Mouse (Mus musculus) kidney, adult 2 months (tissue): ENCODE results near the gene Ntm. TPM values are rescaled to one million over a fixed set of nuclear protein-coding genes. Genes with fewer than 3 reads are reported as not detected.

ENCODE experiments used
- DNase-seq: peaks from one replicate; pipeline ENCODE4 v3.0.0; 2021
- H3K27ac ChIP-seq: fragments of 200-500 bp; 2 replicates; pipeline ENCODE4 v1.5.1; 2012; ENCODE audit warnings: low read depth, low read length, control low read depth, inconsistent platforms; ENCODE audit not compliant: insufficient read depth
- H3K27me3 ChIP-seq: fragments of 200-500 bp; replicated peaks from 2 replicates; pipeline ENCODE4 v1.6.1; 2012; ENCODE audit warnings: mild to moderate bottlenecking, moderate library complexity, low read length, inconsistent platforms; ENCODE audit not compliant: control insufficient read depth, insufficient read depth
- H3K36me3 ChIP-seq: fragments of 200-500 bp; 2 replicates; pipeline ENCODE4 v1.6.1; 2012; ENCODE audit warnings: mild to moderate bottlenecking, moderate library complexity, low read length, inconsistent platforms; ENCODE audit not compliant: control insufficient read depth, insufficient read depth
- H3K4me1 ChIP-seq: fragments of 200-500 bp; 2 replicates; pipeline ENCODE4 v1.6.1; 2011; ENCODE audit warnings: low read length; ENCODE audit not compliant: control insufficient read depth, insufficient read depth
- H3K4me3 ChIP-seq: fragments of 200-500 bp; 2 replicates; pipeline ENCODE4 v1.5.1; 2011; ENCODE audit warnings: mild to moderate bottlenecking, low read depth, low read length, control low read depth; ENCODE audit not compliant: insufficient read depth
- CTCF ChIP-seq: fragments of 200-500 bp; conservative IDR thresholded peaks from 2 replicates; pipeline ENCODE4 v1.5.1; 2011; ENCODE audit warnings: low read depth, mild to moderate bottlenecking, control low read depth, low read length, moderate library complexity, mixed read lengths; ENCODE audit not compliant: insufficient read depth, insufficient read length
- POLR2A ChIP-seq: fragments of 200-500 bp; IDR thresholded peaks from one replicate; pipeline ENCODE4 v1.6.1; 2011; ENCODE audit warnings: low read depth, low read length, control low read depth
- WGBS: fragments of 180-500 bp; shearing (Covaris S2); methylation state at CpG from one replicate; pipeline ENCODE4 v1.1.7; 2018; 5-methylcytosine and 5-hydroxymethylcytosine counted together
- polyA plus RNA-seq: library from polyadenylated mRNA; depleted of rRNA; stranded (reverse); fragments of >200 nt; gene quantifications from 2 replicates; pipeline ENCODE4 v1.2.3, GENCODE M21; 2012

Gene Ntm
- polyA plus RNA-seq, 1 experiment, result 0.74 TPM

GRCm38 (mm10) chr9:29117561-29118112 is 845.3 kb downstream of the Ntm start:
- DNase-seq, result peak; percentile 12
- H3K27ac ChIP-seq, result no peak overlapping the region
- H3K4me3 ChIP-seq, result no peak overlapping the region
- no peaks in the 10 kb centered on the region for H3K4me1 ChIP-seq
- TF ChIP-seq POLR2A (no peak), CTCF (no peak)
- H3K36me3 ChIP-seq, result no peaks in the 10 kb centered on the region
- no peaks in the 10 kb centered on the region for H3K27me3 ChIP-seq
- 6% methylated on average over 2 of the region's 2 CpGs for whole genome bisulfite sequencing

- Histone ChIP-seq H3K27me3 (no peaks in the 10 kb centered on the region), H3K27ac (no peak overlapping the region), H3K36me3 (no peaks in the 10 kb centered on the region), H3K4me3 (no peak overlapping the region), H3K4me1 (no peaks in the 10 kb centered on the region)
- DNase-seq, result no peak
- TF ChIP-seq POLR2A (no peak), CTCF (no peak)
- 50% methylated on average over 2 of the region's 2 CpGs for WGBS
These were observed 847.6 kb downstream of the Ntm start for GRCm38 (mm10) chr9:29115337-29115736.

GRCm38 (mm10) chr9:29106771-29107170 is 856.2 kb downstream of the Ntm start:
- TF ChIP-seq CTCF, result no peak
- no peak for TF ChIP-seq POLR2A
- WGBS, result 71% methylated on average over 3 of the region's 3 CpGs
- DNase-seq, result no peak
- Histone ChIP-seq H3K27me3 (no peaks in the 10 kb centered on the region), H3K36me3 (no peaks in the 10 kb centered on the region), H3K4me3 (no peak overlapping the region), H3K27ac (no peak overlapping the region), H3K4me1 (no peaks in the 10 kb centered on the region)

GRCm38 (mm10) chr9:29104442-29104841 is 858.5 kb downstream of the Ntm start:
- Histone ChIP-seq H3K4me3 (no peak overlapping the region), H3K27me3 (no peaks in the 10 kb centered on the region), H3K4me1 (no peaks in the 10 kb centered on the region), H3K27ac (no peak overlapping the region), H3K36me3 (no peaks in the 10 kb centered on the region)
- no peak for DNase-seq
- TF ChIP-seq POLR2A, result no peak
- 75% methylated on average over 5 of the region's 5 CpGs for WGBS

GRCm38 (mm10) chr9:29103993-29104392 is 858.9 kb downstream of the Ntm start:
- no peak overlapping the region for H3K27ac ChIP-seq
- 63% methylated on average over 6 of the region's 6 CpGs for WGBS
- H3K27me3 ChIP-seq, result no peaks in the 10 kb centered on the region
- no peaks in the 10 kb centered on the region for H3K4me1 ChIP-seq
- no peak for TF ChIP-seq POLR2A
- TF ChIP-seq CTCF, result no peak
- DNase-seq, result no peak
- no peak overlapping the region for H3K4me3 ChIP-seq
- H3K36me3 ChIP-seq, result no peaks in the 10 kb centered on the region

GRCm38 (mm10) chr9:29100624-29101023 is 862.3 kb downstream of the Ntm start:
- TF ChIP-seq POLR2A (no peak), CTCF (no peak)
- Histone ChIP-seq H3K36me3 (no peaks in the 10 kb centered on the region), H3K27ac (no peak overlapping the region), H3K4me1 (no peaks in the 10 kb centered on the region), H3K4me3 (no peak overlapping the region), H3K27me3 (no peaks in the 10 kb centered on the region)
- no peak for DNase-seq
- 76% methylated on average over 5 of the region's 5 CpGs for WGBS

- Histone ChIP-seq H3K27me3 (no peaks in the 10 kb centered on the region), H3K27ac (no peak overlapping the region), H3K4me1 (no peaks in the 10 kb centered on the region), H3K4me3 (no peak overlapping the region), H3K36me3 (no peaks in the 10 kb centered on the region)
- DNase-seq, result no peak
- TF ChIP-seq POLR2A (no peak), CTCF (no peak)
These were observed 870.5 kb downstream of the Ntm start for GRCm38 (mm10) chr9:29092443-29092842.

GRCm38 (mm10) chr9:29088657-29089056 is 874.3 kb downstream of the Ntm start:
- Histone ChIP-seq H3K27me3 (no peaks in the 10 kb centered on the region), H3K27ac (no peak overlapping the region), H3K4me1 (no peaks in the 10 kb centered on the region), H3K36me3 (no peaks in the 10 kb centered on the region), H3K4me3 (no peak overlapping the region)
- 57% methylated on average over 5 of the region's 5 CpGs for WGBS
- TF ChIP-seq CTCF, result no peak
- TF ChIP-seq POLR2A, result no peak
- DNase-seq, result no peak
